Mouse (Mus musculus): Measurements from ENCODE around the gene Nipal3. TPM values are rescaled to one million over a fixed set of nuclear protein-coding genes. Genes with fewer than 3 reads are reported as not detected.

Gene Nipal3
- total RNA-seq (2021), result 10 to 100 TPM; 93.9 to 94.9 TPM
- long read RNA-seq, experiment 1, full-length matches to known transcripts, result 8 of 41 reads
- long read RNA-seq, experiment 1, partial matches to known transcripts, result 1 of 41 reads
- long read RNA-seq, experiment 1, other reads (novel, unspliced or antisense), result 32 of 41 reads
- long read RNA-seq, experiment 2, full-length matches to known transcripts, result 7 of 31 reads
- long read RNA-seq, experiment 2, partial matches to known transcripts, result 1 of 31 reads
- long read RNA-seq, experiment 2, other reads (novel, unspliced or antisense), result 23 of 31 reads

GRCm38 (mm10) chr4:135494521-135495396 lies at the start of gene Nipal3, which contains the start of gene Stpg1:
TSS of gene Nipal3 (minus strand) at chr4:135495038.
TSS of gene Stpg1 (plus strand) at chr4:135494790.
- H3K4me3 ChIP-seq, result peak within 1 kb of the TSS; percentile 81
- intact Hi-C loops (cut with DNase I), result loop anchor here (1.0 to 10.0 kb wide), 3 partner anchors 60 to 430 kb away; partner anchors contain the start of genes Fuca1 and Srrm1
- DNase-seq (ENCODE audit: extremely low spot score in 1 of 2, low spot score in 2 of 2), result peak; percentile 81 to 87
- H3K27ac ChIP-seq, result peak within 1 kb of the TSS; percentile 90
- peak; percentile 69 for TF ChIP-seq CTCF (IDR thresholded peaks at IDR 0.05)

GRCm38 (mm10) chr4:135544284-135544683 lies 49.4 kb upstream of the Nipal3 start:
- no peak for TF ChIP-seq CTCF (IDR thresholded peaks at IDR 0.05)
- intact Hi-C loops (cut with DNase I), result no loop called here
- DNase-seq (ENCODE audit: extremely low spot score in 1 of 2, low spot score in 2 of 2), result no peak
- Histone ChIP-seq H3K4me3 (no peak overlapping the region), H3K27ac (no peak overlapping the region)

GRCm38 (mm10) chr4:135540057-135540456 lies 45.2 kb upstream of the Nipal3 start:
- Histone ChIP-seq H3K4me3 (no peak overlapping the region), H3K27ac (no peak overlapping the region)
- TF ChIP-seq CTCF (IDR thresholded peaks at IDR 0.05), result no peak
- DNase-seq (ENCODE audit: extremely low spot score in 1 of 2, low spot score in 2 of 2), result no peak
- intact Hi-C loops (cut with DNase I), result no loop called here

GRCm38 (mm10) chr4:135539056-135539455 lies 44.2 kb upstream of the Nipal3 start:
- Histone ChIP-seq H3K4me3 (no peak overlapping the region), H3K27ac (no peak overlapping the region)
- intact Hi-C loops (cut with DNase I), result no loop called here
- TF ChIP-seq CTCF (IDR thresholded peaks at IDR 0.05), result no peak
- no peak for DNase-seq (ENCODE audit: extremely low spot score in 1 of 2, low spot score in 2 of 2)

- Histone ChIP-seq H3K4me3 (no peak overlapping the region), H3K27ac (no peak overlapping the region)
- DNase-seq (ENCODE audit: extremely low spot score in 1 of 2, low spot score in 2 of 2), result no peak
- TF ChIP-seq CTCF (IDR thresholded peaks at IDR 0.05), result no peak
- intact Hi-C loops (cut with DNase I), result no loop called here
These were observed 40.2 kb upstream of the Nipal3 start for GRCm38 (mm10) chr4:135535021-135535420.

- DNase-seq (ENCODE audit: extremely low spot score in 1 of 2, low spot score in 2 of 2), result no peak
These were observed 38.2 kb upstream of the Nipal3 start for GRCm38 (mm10) chr4:135533001-135533400.

GRCm38 (mm10) chr4:135531771-135532613 lies 37.2 kb upstream of the Nipal3 start:
- no peak for TF ChIP-seq CTCF (IDR thresholded peaks at IDR 0.05)
- Histone ChIP-seq H3K4me3 (no peak overlapping the region), H3K27ac (peak overlapping the region; percentile 22; the same call in 1 of the 2 replicates)
- intact Hi-C loops (cut with DNase I), result no loop called here
- no peak for DNase-seq (ENCODE audit: extremely low spot score in 1 of 2, low spot score in 2 of 2)

More at GRCm38 (mm10) chr4:135533001-135533400, 38.2 kb upstream of the Nipal3 start:
- Histone ChIP-seq H3K27ac (no peak overlapping the region), H3K4me3 (no peak overlapping the region)
- TF ChIP-seq CTCF (IDR thresholded peaks at IDR 0.05), result no peak
- intact Hi-C loops (cut with DNase I), result no loop called here

- peak overlapping the region; percentile 22; the same call in 1 of the 2 replicates for H3K27ac ChIP-seq
- intact Hi-C loops (cut with DNase I), result no loop called here
- TF ChIP-seq CTCF (IDR thresholded peaks at IDR 0.05), result no peak
- DNase-seq (ENCODE audit: extremely low spot score in 1 of 2, low spot score in 2 of 2), result peak; percentile 41 to 44
- no peak overlapping the region for H3K4me3 ChIP-seq
These were observed 36.4 kb upstream of the Nipal3 start for GRCm38 (mm10) chr4:135531236-135531635.

GRCm38 (mm10) chr4:135530270-135530669 lies 35.4 kb upstream of the Nipal3 start:
- no peak overlapping the region; the same call in 1 of the 2 replicates for H3K27ac ChIP-seq
- peak; percentile 24 for TF ChIP-seq CTCF (IDR thresholded peaks at IDR 0.05)
- no peak for DNase-seq (ENCODE audit: extremely low spot score in 1 of 2, low spot score in 2 of 2)
- H3K4me3 ChIP-seq, result no peak overlapping the region
- intact Hi-C loops (cut with DNase I), result no loop called here

GRCm38 (mm10) chr4:135526039-135526710 lies 31.3 kb upstream of the Nipal3 start:
- no peak for TF ChIP-seq CTCF (IDR thresholded peaks at IDR 0.05)
- DNase-seq (ENCODE audit: extremely low spot score in 1 of 2, low spot score in 2 of 2), result no peak
- intact Hi-C loops (cut with DNase I), result no loop called here
- no peak overlapping the region for H3K27ac ChIP-seq
- H3K4me3 ChIP-seq, result no peak overlapping the region

- TF ChIP-seq CTCF (IDR thresholded peaks at IDR 0.05), result no peak
- intact Hi-C loops (cut with DNase I), result no loop called here
- no peak for DNase-seq (ENCODE audit: extremely low spot score in 1 of 2, low spot score in 2 of 2)
- Histone ChIP-seq H3K27ac (no peak overlapping the region), H3K4me3 (no peak overlapping the region)
These were observed 30.2 kb upstream of the Nipal3 start for GRCm38 (mm10) chr4:135525057-135525456.

Measured in left cerebral cortex, adult 2 months (tissue).